27 mouse cellular contexts compared by ENCODE assay signal in genomic region chr7:139294076-139294475, GRCm38 (mm10). TPM values are rescaled to one million over a fixed set of nuclear protein-coding genes. Genes with fewer than 3 reads are reported as not detected.
DNase-seq lines count a peak whose midpoint lies in the region; ATAC-seq and TF ChIP-seq lines count a peak whose summit lies in the region.
"Had no signal": no experiment of that assay in that cellular context is flagged by ENCODE, and none has a peak within 500 bp of the region (broad histone marks: within the 10 kb centered on the region; RNA-seq: fewer than 3 reads in every experiment).

No protein-coding gene starts in this region.

- H3K27ac ChIP-seq in embryonic facial prominence, embryonic 15.5 days (replicated peaks) = 0 out of 2 replicates have a peak overlapping the region, but pooled peaks have one; percentile 8
- no peak overlapping the region for H3K27ac ChIP-seq in embryonic facial prominence, embryonic 10.5 days (replicated peaks)
- peak overlapping the region; percentile 77 for H3K27ac ChIP-seq in lung, embryonic 15.5 days
- H3K27ac ChIP-seq in midbrain, embryonic 11.5 days (ENCODE audit: low read depth, low read length) = no peak overlapping the region
- H3K27ac ChIP-seq in midbrain, embryonic 13.5 days = no peak overlapping the region
- no peak overlapping the region for H3K27ac ChIP-seq in layer of hippocampus, adult 2 months
- H3K27ac ChIP-seq: gastrocnemius, adult 2 months; heart, embryonic 15.5 days; hindbrain, embryonic 10.5 days; hindbrain, embryonic 13.5 days had no signal

- no peak for ATAC-seq in embryonic facial prominence, embryonic 15.5 days (ENCODE audit: insufficient number of reproducible peaks, low FRiP score, low TSS enrichment, low read depth)
- no peak for ATAC-seq in lung, embryonic 15.5 days (ENCODE audit: borderline replicate concordance, extremely low read depth, low FRiP score, low TSS enrichment)
- ATAC-seq in midbrain, embryonic 11.5 days (ENCODE audit: low FRiP score) = no peak
- ATAC-seq in midbrain, embryonic 13.5 days = no peak
- ATAC-seq: forebrain, embryonic 14.5 days; forebrain, postnatal 0 days; hindbrain, embryonic 16.5 days had no signal

- H3K4me1 ChIP-seq in embryonic facial prominence, embryonic 15.5 days = peaks cover 34% of the 10 kb centered on the region
- H3K4me1 ChIP-seq in embryonic facial prominence, embryonic 10.5 days = peaks cover 26% of the 10 kb centered on the region
- H3K4me1 ChIP-seq in lung, embryonic 15.5 days = peaks cover 37% of the 10 kb centered on the region
- H3K4me1 ChIP-seq in midbrain, embryonic 11.5 days (ENCODE audit: control insufficient read depth, insufficient read depth, low read length) = no peaks in the 10 kb centered on the region; the same call in 1 of the 2 replicates
- H3K4me1 ChIP-seq in midbrain, embryonic 13.5 days (replicated peaks) = 0 out of 2 replicates have a peak, but pooled peaks cover 2% of the 10 kb centered on the region
- H3K4me1 ChIP-seq: hindbrain, embryonic 13.5 days had no signal

- WGBS in embryonic facial prominence, embryonic 15.5 days = 83% methylated on average over 5 of the region's 5 CpGs
- WGBS in embryonic facial prominence, embryonic 10.5 days = 86% methylated on average over 5 of the region's 5 CpGs
- 59% methylated on average over 5 of the region's 5 CpGs for WGBS in lung, embryonic 15.5 days
- 88% methylated on average over 5 of the region's 5 CpGs for WGBS in midbrain, embryonic 11.5 days
- WGBS in midbrain, embryonic 13.5 days = 87% methylated on average over 5 of the region's 5 CpGs

- no peaks in the 10 kb centered on the region for H3K27me3 ChIP-seq in embryonic facial prominence, embryonic 15.5 days
- H3K27me3 ChIP-seq in embryonic facial prominence, embryonic 10.5 days (replicated peaks; ENCODE audit: low read depth, poor library complexity, severe bottlenecking) = no peaks in the 10 kb centered on the region
- no peaks in the 10 kb centered on the region for H3K27me3 ChIP-seq in lung, embryonic 15.5 days
- H3K27me3 ChIP-seq in midbrain, embryonic 11.5 days (ENCODE audit: control insufficient read depth, insufficient read depth, low read length) = no peaks in the 10 kb centered on the region
- H3K27me3 ChIP-seq in midbrain, embryonic 13.5 days = no peaks in the 10 kb centered on the region
- H3K27me3 ChIP-seq: embryonic facial prominence, embryonic 13.5 days; heart, embryonic 12.5 days; heart, embryonic 15.5 days; hindbrain, embryonic 13.5 days had no signal

- no peak overlapping the region for H3K9ac ChIP-seq in embryonic facial prominence, embryonic 15.5 days
- no peak overlapping the region for H3K9ac ChIP-seq in lung, embryonic 15.5 days
- no peak overlapping the region for H3K9ac ChIP-seq in midbrain, embryonic 11.5 days (ENCODE audit: low read length)
- no peak overlapping the region for H3K9ac ChIP-seq in midbrain, embryonic 13.5 days (replicated peaks)
- H3K9ac ChIP-seq: embryonic facial prominence, embryonic 13.5 days; forebrain, postnatal 0 days; heart, embryonic 12.5 days; heart, embryonic 15.5 days; hindbrain, embryonic 13.5 days had no signal

- H3K4me2 ChIP-seq in embryonic facial prominence, embryonic 15.5 days (replicated peaks) = no peak overlapping the region
- no peak overlapping the region for H3K4me2 ChIP-seq in lung, embryonic 15.5 days
- no peak overlapping the region for H3K4me2 ChIP-seq in midbrain, embryonic 11.5 days
- no peak overlapping the region for H3K4me2 ChIP-seq in midbrain, embryonic 13.5 days (replicated peaks)
- H3K4me2 ChIP-seq: embryonic facial prominence, embryonic 13.5 days; heart, embryonic 12.5 days; heart, embryonic 15.5 days; hindbrain, embryonic 13.5 days had no signal

- H3K4me3 ChIP-seq in embryonic facial prominence, embryonic 15.5 days (replicated peaks) = no peak overlapping the region
- H3K4me3 ChIP-seq in embryonic facial prominence, embryonic 10.5 days = no peak overlapping the region
- no peak overlapping the region for H3K4me3 ChIP-seq in lung, embryonic 15.5 days
- no peak overlapping the region for H3K4me3 ChIP-seq in midbrain, embryonic 11.5 days (ENCODE audit: low read depth, low read length)
- H3K4me3 ChIP-seq in midbrain, embryonic 13.5 days (replicated peaks) = no peak overlapping the region
- no peak overlapping the region for H3K4me3 ChIP-seq in layer of hippocampus, adult 2 months
- H3K4me3 ChIP-seq: embryonic facial prominence, embryonic 13.5 days; gastrocnemius, adult 2 months; heart, embryonic 12.5 days; heart, embryonic 15.5 days; hindbrain, embryonic 10.5 days; hindbrain, embryonic 13.5 days had no signal

- no peaks in the 10 kb centered on the region for H3K9me3 ChIP-seq in embryonic facial prominence, embryonic 15.5 days (replicated peaks)
- no peaks in the 10 kb centered on the region for H3K9me3 ChIP-seq in embryonic facial prominence, embryonic 10.5 days
- no peaks in the 10 kb centered on the region for H3K9me3 ChIP-seq in lung, embryonic 15.5 days
- no peaks in the 10 kb centered on the region for H3K9me3 ChIP-seq in midbrain, embryonic 11.5 days (ENCODE audit: control insufficient read depth, low read length)
- no peaks in the 10 kb centered on the region for H3K9me3 ChIP-seq in midbrain, embryonic 13.5 days
- H3K9me3 ChIP-seq: embryonic facial prominence, embryonic 13.5 days; heart, embryonic 12.5 days; heart, embryonic 15.5 days; hindbrain, embryonic 10.5 days; hindbrain, embryonic 13.5 days had no signal

- TF ChIP-seq CTCF in layer of hippocampus, adult 2 months (conservative IDR thresholded peaks at IDR 0.05) = no peak

- no peaks in the 10 kb centered on the region for H3K36me3 ChIP-seq in embryonic facial prominence, embryonic 15.5 days
- no peaks in the 10 kb centered on the region for H3K36me3 ChIP-seq in embryonic facial prominence, embryonic 10.5 days (replicated peaks)
- H3K36me3 ChIP-seq in lung, embryonic 15.5 days = no peaks in the 10 kb centered on the region
- no peaks in the 10 kb centered on the region for H3K36me3 ChIP-seq in midbrain, embryonic 11.5 days (ENCODE audit: control insufficient read depth, insufficient read depth, low read length)
- no peaks in the 10 kb centered on the region for H3K36me3 ChIP-seq in midbrain, embryonic 13.5 days
- H3K36me3 ChIP-seq: embryonic facial prominence, embryonic 13.5 days; heart, embryonic 12.5 days; heart, embryonic 15.5 days; hindbrain, embryonic 10.5 days; hindbrain, embryonic 13.5 days had no signal

- DNase-seq in embryonic facial prominence, embryonic 10.5 days (ENCODE audit: low spot score) = no peak
- no peak for DNase-seq in lung, postnatal 10 days
- DNase-seq in midbrain, embryonic 11.5 days (ENCODE audit: low spot score, missing footprints) = peak; percentile 73
- no peak for DNase-seq in layer of hippocampus, adult 2 months (ENCODE audit: low spot score in 2 of 2)
- DNase-seq in right cerebral cortex, postnatal 36 days (ENCODE audit: low spot score in 2 of 2) = no peak
- DNase-seq: adrenal gland, adult 2 months; adrenal gland, postnatal 14 days; cerebellum, adult 11 months; cerebellum, adult 2 months; cerebellum, adult 9-11 months; cerebellum, postnatal 25 days; forebrain, postnatal 0 days; gastrocnemius, adult 2 months; gastrocnemius, postnatal 25 days; heart, adult 18-20 months; heart, postnatal 10 days; heart, postnatal 36 days had no signal

RNA-seq across cellular contexts. Expression of gene Pwwp2b, which starts 45.8 kb away (rescaled TPM):
- 16.1 and 18.9 TPM in 2 replicates for polyA plus RNA-seq in embryonic facial prominence, embryonic 15.5 days (2015; fragmentation: Nextera tagmentation; extraction: Ambion mirVana)
- polyA plus RNA-seq in embryonic facial prominence, embryonic 10.5 days (2016; fragmentation: Nextera tagmentation; extraction: Ambion mirVana) = 7.1 and 7.6 TPM in 2 replicates
- 14.9 and 15.4 TPM in 2 replicates for polyA plus RNA-seq in lung, embryonic 15.5 days (2015; fragmentation: Nextera tagmentation; extraction: Ambion mirVana)
- 2.6 and 3.3 TPM in 2 replicates for polyA plus RNA-seq in midbrain, embryonic 11.5 days (2014; fragmentation: Nextera tagmentation; extraction: Ambion mirVana)
- 3.1 and 4.1 TPM in 2 replicates for polyA plus RNA-seq in midbrain, embryonic 13.5 days (2015; fragmentation: Nextera tagmentation; extraction: Ambion mirVana)
- 10 to 100 TPM; 35.0 to 37.6 TPM for total RNA-seq in layer of hippocampus, adult 2 months (2021)

Comparison
In these comparisons a context has a peak if more than half of its experiments do, and no peak if none do; other contexts are left out.
1. H3K27ac ChIP-seq: peak in embryonic facial prominence, embryonic 15.5 days (single experiment) and lung, embryonic 15.5 days (single experiment); none in embryonic facial prominence, embryonic 10.5 days (single experiment), midbrain, embryonic 11.5 days (single experiment), midbrain, embryonic 13.5 days (single experiment) and layer of hippocampus, adult 2 months (single experiment).